Mouse (Mus musculus) heart, adult 2 months (tissue): ENCODE measurements around the gene Ttc33.

Experiments
- CTCF ChIP-seq: fragments of 200-600 bp; IDR thresholded peaks from 2 replicates; pipeline ENCODE4 v1.8.1; 2022; ENCODE audit warnings: antibody characterized with exemption, mild to moderate bottlenecking, moderate library complexity
- EP300 ChIP-seq: fragments of 200-500 bp; IDR thresholded peaks from 2 replicates; pipeline ENCODE4 v1.6.1; 2011; ENCODE audit warnings: low read depth, low read length, control low read depth; ENCODE audit not compliant: insufficient read depth
- POLR2A ChIP-seq: fragments of 200-500 bp; IDR thresholded peaks from 2 replicates; pipeline ENCODE4 v1.6.1; 2011; ENCODE audit warnings: mild to moderate bottlenecking, low read depth, low read length, control low read depth; ENCODE audit not compliant: insufficient read depth

DNA sequence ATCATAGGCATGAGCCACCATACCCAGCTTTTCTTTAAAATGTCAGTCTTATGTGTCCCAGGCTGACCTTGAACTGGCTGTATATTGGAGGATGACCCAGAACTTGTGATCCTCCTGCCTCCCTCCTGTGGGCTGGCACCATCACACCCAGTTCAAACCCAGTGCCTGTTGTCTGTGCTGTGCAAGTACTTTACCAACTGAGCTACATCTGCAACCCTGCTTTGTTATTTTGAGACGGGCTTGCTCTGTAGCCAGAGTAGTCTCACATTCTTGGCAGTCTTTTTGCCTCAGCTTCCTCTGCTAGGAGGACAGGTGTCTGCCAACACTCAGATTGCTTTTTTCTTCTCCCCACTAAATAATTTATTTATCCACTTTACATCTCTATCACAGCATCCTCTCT lies 27.9 kb upstream of the Ttc33 start:
- TF ChIP-seq POLR2A (no peak), CTCF (no peak), EP300 (no peak)
